Mouse (Mus musculus): ENCODE results near the gene Cfap54. TPM values are rescaled to one million over a fixed set of nuclear protein-coding genes. Genes with fewer than 3 reads are reported as not detected.

Gene Cfap54
- polyA plus RNA-seq, 1 experiment from 2014 or later: 0.90 TPM

GRCm38 (mm10) chr10:93070121-93070898 lies 11.1 kb downstream of the Cfap54 start:
- Histone ChIP-seq H3K27ac (no peak overlapping the region), H3K4me2 (replicated peaks) (no peak overlapping the region), H3K9me3 (no peaks in the 10 kb centered on the region), H3K27me3 (replicated peaks) (no peaks in the 10 kb centered on the region), H3K36me3 (no peaks in the 10 kb centered on the region), H3K9ac (no peak overlapping the region), H3K4me3 (no peak overlapping the region), H3K4me1 (no peaks in the 10 kb centered on the region)
- ATAC-seq (ENCODE audit: low FRiP score, low read depth): no peak
- 80% methylated on average over 9 of the region's 9 CpGs for WGBS

DNA sequence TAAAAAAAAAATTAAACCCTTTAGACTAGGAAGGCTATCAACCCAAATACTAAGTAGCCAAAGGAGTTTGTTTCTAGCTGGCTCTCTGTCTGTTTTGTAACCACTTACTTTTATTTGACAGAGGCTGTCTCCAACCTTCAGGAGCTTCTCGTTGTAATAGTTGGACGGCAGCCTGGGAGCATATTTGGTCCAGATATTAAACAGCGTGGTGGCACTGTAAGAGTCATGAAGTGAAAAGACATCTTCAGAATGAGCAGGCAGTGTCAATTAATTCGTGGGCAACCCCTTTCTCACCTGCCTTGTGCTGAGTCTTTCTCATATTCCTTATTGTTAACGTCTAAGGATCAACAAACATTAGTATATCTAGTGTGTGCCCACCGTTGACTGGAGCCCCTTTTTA lies 11.7 kb downstream of the Cfap54 start:
- 87% methylated on average over 6 of the region's 6 CpGs for WGBS
- Histone ChIP-seq H3K27me3 (replicated peaks) (no peaks in the 10 kb centered on the region), H3K9ac (no peak overlapping the region), H3K9me3 (no peaks in the 10 kb centered on the region), H3K4me1 (no peaks in the 10 kb centered on the region), H3K27ac (no peak overlapping the region), H3K4me3 (no peak overlapping the region), H3K36me3 (no peaks in the 10 kb centered on the region), H3K4me2 (replicated peaks) (no peak overlapping the region)
- ATAC-seq (ENCODE audit: low FRiP score, low read depth): no peak

- no peaks in the 10 kb centered on the region for H3K27me3 ChIP-seq (replicated peaks)
- no peaks in the 10 kb centered on the region for H3K4me1 ChIP-seq
- ATAC-seq (ENCODE audit: low FRiP score, low read depth): no peak
- H3K27ac ChIP-seq: no peak overlapping the region
- 83% methylated on average over 6 of the region's 6 CpGs for WGBS
- H3K9ac ChIP-seq: no peak overlapping the region
- no peak overlapping the region for H3K4me3 ChIP-seq
- H3K4me2 ChIP-seq (replicated peaks): no peak overlapping the region
- H3K9me3 ChIP-seq: no peaks in the 10 kb centered on the region
- no peaks in the 10 kb centered on the region for H3K36me3 ChIP-seq
Measured at GRCm38 (mm10) chr10:93069041-93069679, 12.3 kb downstream of the Cfap54 start.

DNA sequence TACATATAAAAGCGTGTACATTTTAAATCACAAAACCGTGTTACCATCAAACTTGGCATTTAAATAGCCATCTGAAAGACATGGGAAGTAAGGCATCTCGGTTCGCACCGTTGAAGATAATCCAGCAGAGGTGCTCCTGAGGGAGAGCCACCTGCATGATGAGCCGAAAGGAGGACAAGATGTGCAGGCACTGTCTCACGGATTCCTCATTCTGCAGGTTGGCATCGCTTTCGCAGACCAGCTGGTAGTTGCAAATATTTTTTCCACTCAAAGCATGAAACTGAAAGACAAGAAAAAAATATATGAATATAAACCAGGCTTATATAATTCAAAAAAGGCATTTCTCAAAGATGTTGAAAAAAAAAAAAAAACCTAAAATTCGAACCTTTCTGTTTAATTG lies 16.4 kb downstream of the Cfap54 start:
- Histone ChIP-seq H3K4me1 (0 out of 2 replicates have a peak, but pooled peaks cover 3% of the 10 kb centered on the region), H3K4me3 (no peak overlapping the region), H3K9ac (no peak overlapping the region), H3K27me3 (replicated peaks) (no peaks in the 10 kb centered on the region), H3K36me3 (no peaks in the 10 kb centered on the region), H3K4me2 (replicated peaks) (no peak overlapping the region), H3K27ac (no peak overlapping the region), H3K9me3 (no peaks in the 10 kb centered on the region)
- WGBS: 91% methylated on average over 10 of the region's 10 CpGs
- ATAC-seq (ENCODE audit: low FRiP score, low read depth): no peak

DNA sequence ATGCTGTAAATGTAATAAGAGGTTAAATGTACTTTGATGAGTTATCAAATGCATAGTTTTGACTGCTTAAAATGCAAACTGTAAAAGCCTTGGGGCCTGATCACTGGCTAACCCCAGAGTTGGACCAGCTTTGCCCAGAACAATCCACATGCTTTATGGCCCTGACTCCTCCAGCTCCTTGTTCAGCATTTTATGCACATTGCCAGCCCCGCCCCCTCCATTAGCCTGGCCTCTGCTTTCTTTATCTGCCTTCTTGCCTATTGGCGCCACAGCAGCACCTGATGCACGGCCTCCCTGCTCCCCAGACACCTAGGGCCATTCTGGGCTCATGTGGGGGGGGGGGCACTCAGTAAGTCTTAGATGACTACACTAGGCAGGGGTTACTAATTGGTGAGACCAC lies 17.8 kb downstream of the Cfap54 start:
- H3K4me3 ChIP-seq: no peak overlapping the region
- H3K4me1 ChIP-seq: 0 out of 2 replicates have a peak, but pooled peaks cover 3% of the 10 kb centered on the region
- no peaks in the 10 kb centered on the region for H3K9me3 ChIP-seq
- no peak overlapping the region for H3K4me2 ChIP-seq (replicated peaks)
- H3K27me3 ChIP-seq (replicated peaks): no peaks in the 10 kb centered on the region
- no peaks in the 10 kb centered on the region for H3K36me3 ChIP-seq
- H3K27ac ChIP-seq: no peak overlapping the region
- no peak overlapping the region for H3K9ac ChIP-seq
- 24% methylated on average over 3 of the region's 3 CpGs for WGBS
- no peak for ATAC-seq (ENCODE audit: low FRiP score, low read depth)

GRCm38 (mm10) chr10:93062395-93062794 lies 19.0 kb downstream of the Cfap54 start:
- H3K9ac ChIP-seq: no peak overlapping the region
- no peak for ATAC-seq (ENCODE audit: low FRiP score, low read depth)
- WGBS: 88% methylated on average over 4 of the region's 4 CpGs

GRCm38 (mm10) chr10:93053867-93054266 lies 27.6 kb downstream of the Cfap54 start:
- H3K4me3 ChIP-seq: no peak overlapping the region
- whole genome bisulfite sequencing: 85% methylated on average over 6 of the region's 6 CpGs
- no peak overlapping the region for H3K9ac ChIP-seq
- no peaks in the 10 kb centered on the region for H3K4me1 ChIP-seq
- no peaks in the 10 kb centered on the region for H3K9me3 ChIP-seq
- ATAC-seq (ENCODE audit: low FRiP score, low read depth): no peak
- no peak overlapping the region for H3K27ac ChIP-seq
- no peaks in the 10 kb centered on the region for H3K27me3 ChIP-seq (replicated peaks)
- H3K36me3 ChIP-seq: no peaks in the 10 kb centered on the region
- no peak overlapping the region for H3K4me2 ChIP-seq (replicated peaks)

More at GRCm38 (mm10) chr10:93062395-93062794, 19.0 kb downstream of the Cfap54 start:
- Histone ChIP-seq H3K27ac (no peak overlapping the region), H3K4me1 (0 out of 2 replicates have a peak, but pooled peaks cover 3% of the 10 kb centered on the region), H3K4me3 (no peak overlapping the region), H3K9me3 (no peaks in the 10 kb centered on the region), H3K27me3 (replicated peaks) (no peaks in the 10 kb centered on the region), H3K36me3 (no peaks in the 10 kb centered on the region), H3K4me2 (replicated peaks) (no peak overlapping the region)

- Histone ChIP-seq H3K4me1 (no peaks in the 10 kb centered on the region), H3K36me3 (no peaks in the 10 kb centered on the region), H3K4me3 (no peak overlapping the region), H3K27ac (no peak overlapping the region), H3K27me3 (replicated peaks) (no peaks in the 10 kb centered on the region), H3K9me3 (no peaks in the 10 kb centered on the region), H3K4me2 (replicated peaks) (no peak overlapping the region), H3K9ac (no peak overlapping the region)
- WGBS: 86% methylated on average over 4 of the region's 4 CpGs
- no peak for ATAC-seq (ENCODE audit: low FRiP score, low read depth)
Measured at GRCm38 (mm10) chr10:93053315-93053714, 28.1 kb downstream of the Cfap54 start.

DNA sequence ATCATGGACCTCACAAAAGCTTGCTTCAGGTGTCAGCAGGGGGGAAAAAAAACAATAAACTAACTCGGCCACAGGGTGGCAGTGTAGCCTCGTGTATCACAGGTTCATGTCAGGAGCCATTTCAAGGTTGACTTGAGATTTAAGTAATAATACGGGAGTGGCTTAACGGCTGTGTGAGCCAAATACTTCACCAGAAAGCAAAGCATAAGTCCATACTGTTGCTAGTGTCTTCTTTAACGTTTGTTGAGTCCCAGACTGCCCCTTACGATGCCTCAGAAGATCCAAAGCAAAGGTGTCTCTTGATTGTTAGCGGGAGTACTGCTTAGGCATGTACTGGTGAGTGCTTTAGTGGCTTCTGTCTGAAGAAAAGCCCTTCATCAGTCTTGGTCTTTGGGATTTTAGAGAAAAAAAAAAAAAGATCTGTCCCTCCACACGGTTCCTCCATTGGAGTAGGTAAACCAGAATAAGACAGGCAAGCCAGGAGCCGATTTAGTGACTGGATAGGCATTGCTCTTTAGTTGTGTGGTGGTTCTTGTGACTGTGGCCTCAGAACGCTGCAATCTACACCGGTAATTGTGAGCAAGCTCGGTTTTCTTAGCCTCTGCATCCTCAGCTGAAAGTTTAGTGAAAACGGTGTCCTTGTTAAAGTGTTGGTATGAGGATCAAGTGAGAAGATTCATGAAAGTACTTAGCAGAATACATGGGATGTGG lies 30.2 kb downstream of the Cfap54 start:
- 41% methylated on average over 13 of the region's 13 CpGs for WGBS
- H3K4me3 ChIP-seq: no peak overlapping the region
- peak overlapping the region; percentile 49 for H3K4me2 ChIP-seq (replicated peaks)

GRCm38 (mm10) chr10:93050571-93050970 lies 30.8 kb downstream of the Cfap54 start:
- H3K27me3 ChIP-seq (replicated peaks): no peaks in the 10 kb centered on the region
- no peaks in the 10 kb centered on the region for H3K36me3 ChIP-seq
- H3K4me1 ChIP-seq: no peaks in the 10 kb centered on the region
- H3K9me3 ChIP-seq: no peaks in the 10 kb centered on the region
- no peak overlapping the region for H3K9ac ChIP-seq
- no peak overlapping the region for H3K4me3 ChIP-seq
- no peak overlapping the region for H3K27ac ChIP-seq
- no peak for ATAC-seq (ENCODE audit: low FRiP score, low read depth)
- H3K4me2 ChIP-seq (replicated peaks): no peak overlapping the region
- WGBS: 43% methylated on average over 3 of the region's 3 CpGs

More for the DNA sequence above, 30.2 kb downstream of the Cfap54 start:
- Histone ChIP-seq H3K36me3 (no peaks in the 10 kb centered on the region), H3K27me3 (replicated peaks) (no peaks in the 10 kb centered on the region), H3K4me1 (no peaks in the 10 kb centered on the region), H3K9ac (no peak overlapping the region), H3K27ac (no peak overlapping the region), H3K9me3 (no peaks in the 10 kb centered on the region)
- no peak for ATAC-seq (ENCODE audit: low FRiP score, low read depth)

GRCm38 (mm10) chr10:93043195-93043594 lies 38.2 kb downstream of the Cfap54 start:
- ATAC-seq (ENCODE audit: low FRiP score, low read depth): no peak
- Histone ChIP-seq H3K27ac (no peak overlapping the region), H3K27me3 (replicated peaks) (no peaks in the 10 kb centered on the region), H3K4me3 (no peak overlapping the region), H3K9ac (no peak overlapping the region), H3K4me2 (replicated peaks) (no peak overlapping the region), H3K4me1 (no peaks in the 10 kb centered on the region), H3K9me3 (no peaks in the 10 kb centered on the region), H3K36me3 (no peaks in the 10 kb centered on the region)
- 94% methylated on average over 10 of the region's 10 CpGs for WGBS

GRCm38 (mm10) chr10:93041850-93042249 lies 39.6 kb downstream of the Cfap54 start:
- ATAC-seq (ENCODE audit: low FRiP score, low read depth): no peak
- Histone ChIP-seq H3K27me3 (replicated peaks) (no peaks in the 10 kb centered on the region), H3K9ac (no peak overlapping the region), H3K36me3 (no peaks in the 10 kb centered on the region), H3K4me3 (no peak overlapping the region), H3K27ac (no peak overlapping the region), H3K9me3 (no peaks in the 10 kb centered on the region), H3K4me1 (no peaks in the 10 kb centered on the region), H3K4me2 (replicated peaks) (no peak overlapping the region)
- WGBS: 97% methylated on average over 3 of the region's 3 CpGs

Measured in neural tube, embryonic 12.5 days (tissue).